Mouse (Mus musculus) kidney, adult 2 months (tissue): Measurements from ENCODE around the gene Map2k7. TPM values are rescaled to one million over a fixed set of nuclear protein-coding genes. Genes with fewer than 3 reads are reported as not detected.

Source experiments
- DNase-seq: peaks from one replicate; pipeline ENCODE4 v3.0.0; 2021
- H3K27ac ChIP-seq: fragments of 200-500 bp; 2 replicates; pipeline ENCODE4 v1.5.1; 2012; ENCODE audit warnings: low read depth, low read length, control low read depth, inconsistent platforms; ENCODE audit not compliant: insufficient read depth
- H3K27me3 ChIP-seq: fragments of 200-500 bp; replicated peaks from 2 replicates; pipeline ENCODE4 v1.6.1; 2012; ENCODE audit warnings: mild to moderate bottlenecking, moderate library complexity, low read length, inconsistent platforms; ENCODE audit not compliant: control insufficient read depth, insufficient read depth
- H3K36me3 ChIP-seq: fragments of 200-500 bp; 2 replicates; pipeline ENCODE4 v1.6.1; 2012; ENCODE audit warnings: mild to moderate bottlenecking, moderate library complexity, low read length, inconsistent platforms; ENCODE audit not compliant: control insufficient read depth, insufficient read depth
- H3K4me1 ChIP-seq: fragments of 200-500 bp; 2 replicates; pipeline ENCODE4 v1.6.1; 2011; ENCODE audit warnings: low read length; ENCODE audit not compliant: control insufficient read depth, insufficient read depth
- H3K4me3 ChIP-seq: fragments of 200-500 bp; 2 replicates; pipeline ENCODE4 v1.5.1; 2011; ENCODE audit warnings: mild to moderate bottlenecking, low read depth, low read length, control low read depth; ENCODE audit not compliant: insufficient read depth
- CTCF ChIP-seq: fragments of 200-500 bp; conservative IDR thresholded peaks from 2 replicates; pipeline ENCODE4 v1.5.1; 2011; ENCODE audit warnings: low read depth, mild to moderate bottlenecking, control low read depth, low read length, moderate library complexity, mixed read lengths; ENCODE audit not compliant: insufficient read depth, insufficient read length
- POLR2A ChIP-seq: fragments of 200-500 bp; IDR thresholded peaks from one replicate; pipeline ENCODE4 v1.6.1; 2011; ENCODE audit warnings: low read depth, low read length, control low read depth
- WGBS: fragments of 180-500 bp; shearing (Covaris S2); methylation state at CpG from one replicate; pipeline ENCODE4 v1.1.7; 2018; 5-methylcytosine and 5-hydroxymethylcytosine counted together
- polyA plus RNA-seq: library from polyadenylated mRNA; depleted of rRNA; stranded (reverse); fragments of >200 nt; gene quantifications from 2 replicates; pipeline ENCODE4 v1.2.3, GENCODE M21; 2012; rRNA removed

The Map2k7 gene
- polyA plus RNA-seq, 1 experiment, result 32.2 TPM

DNA sequence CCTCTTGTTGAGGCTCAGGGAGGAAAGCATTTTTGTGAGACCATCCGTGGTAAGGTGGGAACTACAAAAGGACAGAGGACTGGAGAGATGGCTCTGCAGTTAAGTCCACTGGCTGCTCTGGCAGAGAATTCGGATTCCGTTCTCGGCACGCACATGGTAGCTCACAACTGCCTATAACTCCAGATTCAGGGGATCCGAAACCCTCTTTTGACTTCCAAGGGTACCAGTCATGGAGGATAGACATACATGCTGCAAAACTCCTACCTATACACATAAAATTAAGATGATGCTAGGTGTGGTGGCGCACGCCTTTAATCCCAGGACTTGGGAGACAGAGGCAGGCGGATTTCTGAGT is 37.5 kb downstream of the Map2k7 start:
- peak overlapping the region; percentile 48 for H3K27ac ChIP-seq
- no peak for TF ChIP-seq CTCF
- no peak for TF ChIP-seq POLR2A
- no peak for DNase-seq
- H3K4me1 ChIP-seq, result peaks cover 9% of the 10 kb centered on the region; the same call in 1 of the 2 replicates
- H3K27me3 ChIP-seq, result no peaks in the 10 kb centered on the region
- WGBS, result 19% methylated on average over 9 of the region's 9 CpGs
- peak overlapping the region; percentile 88 for H3K4me3 ChIP-seq
- no peaks in the 10 kb centered on the region; the same call in 1 of the 2 replicates for H3K36me3 ChIP-seq

DNA sequence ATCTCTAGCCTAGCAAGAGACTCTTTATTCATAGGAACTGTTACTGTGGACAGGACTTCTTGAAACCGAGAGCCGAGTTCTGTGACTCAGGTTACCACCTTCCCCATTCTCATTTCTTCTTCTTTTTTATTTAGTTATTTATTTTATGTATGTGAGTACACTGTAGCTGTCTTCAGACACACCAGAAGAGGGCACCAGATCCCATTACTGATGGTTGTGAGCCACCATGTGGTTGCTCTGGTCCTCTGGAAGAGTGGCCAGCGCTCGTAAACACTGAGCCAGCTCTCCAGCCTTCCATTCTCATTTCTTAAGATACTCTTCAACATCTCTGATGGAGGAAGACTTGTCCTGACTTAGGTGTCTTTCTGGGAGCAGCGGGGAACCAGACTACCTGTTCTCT is 54.2 kb downstream of the Map2k7 start:
- no peak overlapping the region for H3K4me3 ChIP-seq
- 81% methylated on average over 5 of the region's 5 CpGs for WGBS
- no peaks in the 10 kb centered on the region for H3K4me1 ChIP-seq
- no peak overlapping the region for H3K27ac ChIP-seq
- TF ChIP-seq CTCF (no peak), POLR2A (no peak)
- no peaks in the 10 kb centered on the region for H3K27me3 ChIP-seq
- no peak for DNase-seq
- H3K36me3 ChIP-seq, result peaks cover 8% of the 10 kb centered on the region; the same call in 1 of the 2 replicates

Other genes starting within 250 kb of the Map2k7 start
- 2.4 and 5.7 TPM in 2 replicates for gene Cd209f, start 132.9 kb upstream of the Map2k7 start, polyA plus RNA-seq
- gene Cd209g, start 104.6 kb upstream of the Map2k7 start, polyA plus RNA-seq, result 2.2 and 6.5 TPM in 2 replicates
- 22.4 and 23.0 TPM in 2 replicates for gene Evi5l, start 72.2 kb upstream of the Map2k7 start, polyA plus RNA-seq
- gene Prr36, start 21.3 kb upstream of the Map2k7 start, polyA plus RNA-seq, result 0.05 and 0.17 TPM in 2 replicates
- gene Lrrc8e, start 11.9 kb upstream of the Map2k7 start, polyA plus RNA-seq, result 0.45 and 0.48 TPM in 2 replicates
- gene Gm49320, start 125 bp downstream of the Map2k7 start, polyA plus RNA-seq, result 1.3 and 3.3 TPM in 2 replicates
- gene Tgfbr3l, start 9.5 kb downstream of the Map2k7 start, polyA plus RNA-seq, result 18.7 and 27.8 TPM in 2 replicates
- gene Snapc2, start 14.3 kb downstream of the Map2k7 start, polyA plus RNA-seq, result 36.7 and 36.9 TPM in 2 replicates
- gene Ctxn1, start 20.5 kb downstream of the Map2k7 start, polyA plus RNA-seq, result 6.8 and 7.8 TPM in 2 replicates
- gene Timm44, start 37.2 kb downstream of the Map2k7 start, polyA plus RNA-seq, result 88.1 and 91.9 TPM in 2 replicates
- gene Ccl25, start 86.5 kb downstream of the Map2k7 start, polyA plus RNA-seq, result 4.9 and 5.2 TPM in 2 replicates
- gene Elavl1, start 86.7 kb downstream of the Map2k7 start, polyA plus RNA-seq, result 26.4 and 35.9 TPM in 2 replicates